Mouse (Mus musculus): Measurements from ENCODE around the gene Rep15. TPM values are rescaled to one million over a fixed set of nuclear protein-coding genes. Genes with fewer than 3 reads are reported as not detected.
A peak's percentile ranks its signal among the peaks of the same experiment; 100 is the strongest.

Rep15 gene
- polyA plus RNA-seq, 1 experiment from 2014 or later: 0.66 TPM

DNA sequence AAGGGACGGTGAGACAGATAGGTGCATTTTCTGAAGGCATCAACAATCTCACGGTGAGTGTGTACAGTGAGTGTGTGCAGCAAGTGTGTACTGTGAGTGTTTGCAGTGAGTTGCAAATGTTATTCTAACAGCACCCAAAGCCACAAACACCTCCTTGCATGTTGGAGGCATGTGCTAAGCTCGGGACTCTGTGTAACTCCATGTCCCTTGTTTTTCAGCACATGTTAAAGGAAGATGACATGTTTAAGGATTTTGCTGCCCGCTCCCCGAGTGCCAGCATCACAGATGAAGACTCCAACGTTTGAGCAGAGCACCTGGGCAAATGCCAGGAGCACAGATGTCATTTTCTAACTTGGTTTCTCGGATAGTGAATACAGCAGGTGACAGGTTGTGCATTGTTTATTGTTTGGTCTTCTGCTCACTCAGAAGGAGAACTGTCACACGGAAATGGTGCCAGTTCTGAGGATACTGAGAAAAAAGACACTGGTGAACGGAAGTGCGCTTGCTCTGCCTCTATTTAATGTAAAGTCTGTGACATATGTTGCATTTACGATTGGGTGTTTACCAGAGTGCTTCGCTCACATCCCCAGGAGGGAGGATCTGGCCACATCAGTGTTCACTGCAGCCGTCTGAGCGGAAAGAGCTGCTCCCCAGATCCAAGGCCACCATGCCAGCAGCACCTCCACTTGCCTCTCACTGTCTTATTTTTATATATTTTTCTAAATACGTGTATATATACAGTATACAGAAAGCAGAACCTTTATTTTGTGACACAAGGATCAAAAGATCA is 2.1 kb upstream of the Rep15 start:
- 66% methylated on average over 15 of the region's 15 CpGs for WGBS
- H3K36me3 ChIP-seq: no peaks in the 10 kb centered on the region
- no peaks in the 10 kb centered on the region for H3K27me3 ChIP-seq
- H3K4me2 ChIP-seq (replicated peaks): no peak overlapping the region
- H3K4me3 ChIP-seq: no peak overlapping the region
- no peak overlapping the region for H3K9ac ChIP-seq (replicated peaks)
- H3K4me1 ChIP-seq: 0 out of 2 replicates have a peak, but pooled peaks cover 5% of the 10 kb centered on the region
- 0 out of 2 replicates have a peak, but pooled peaks have one; percentile 48 for ATAC-seq (replicated peaks)
- no peaks in the 10 kb centered on the region for H3K9me3 ChIP-seq
- no peak overlapping the region for H3K27ac ChIP-seq (replicated peaks)

- peak within 1 kb of the TSS; percentile 85 for H3K27ac ChIP-seq (replicated peaks)
Observed at GRCm38 (mm10) chr6:147042291-147043290, 10.2 kb downstream of the Rep15 start, which contains the start of gene Mrps35. Gene Mrps35, plus strand, starts transcription at chr6:147042764.

GRCm38 (mm10) chr6:147043633-147044032 is 11.2 kb downstream of the Rep15 start:
- H3K36me3 ChIP-seq: peaks cover 23% of the 10 kb centered on the region
- peak overlapping the region; percentile 93 for H3K4me3 ChIP-seq
- peaks cover 21% of the 10 kb centered on the region for H3K4me1 ChIP-seq
- WGBS: 42% methylated on average over 7 of the region's 7 CpGs
- H3K27ac ChIP-seq (replicated peaks): no peak overlapping the region
- H3K9me3 ChIP-seq: no peaks in the 10 kb centered on the region
- H3K4me2 ChIP-seq (replicated peaks): peak overlapping the region; percentile 74
- H3K9ac ChIP-seq (replicated peaks): peak overlapping the region; percentile 88
- ATAC-seq (replicated peaks): no peak
- H3K27me3 ChIP-seq: no peaks in the 10 kb centered on the region

More at GRCm38 (mm10) chr6:147042291-147043290, 10.2 kb downstream of the Rep15 start, which contains the start of gene Mrps35:
- peaks cover 21% of the 10 kb centered on the region for H3K4me1 ChIP-seq
- H3K4me2 ChIP-seq (replicated peaks): peak within 1 kb of the TSS; percentile 74
- 2% methylated on average over 66 of the region's 66 CpGs for WGBS
- H3K27me3 ChIP-seq: no peaks in the 10 kb centered on the region
- peak; percentile 100 for ATAC-seq (replicated peaks)
- H3K9ac ChIP-seq (replicated peaks): peak within 1 kb of the TSS; percentile 88
- no peaks in the 10 kb centered on the region for H3K9me3 ChIP-seq
- H3K36me3 ChIP-seq: peaks cover 13% of the 10 kb centered on the region
- H3K4me3 ChIP-seq: peak within 1 kb of the TSS; percentile 93

GRCm38 (mm10) chr6:147049239-147049805 is 16.9 kb downstream of the Rep15 start:
- WGBS: 94% methylated on average over 13 of the region's 13 CpGs
- H3K4me2 ChIP-seq (replicated peaks): no peak overlapping the region
- no peak overlapping the region for H3K27ac ChIP-seq (replicated peaks)
- no peak overlapping the region for H3K9ac ChIP-seq (replicated peaks)
- H3K9me3 ChIP-seq: no peaks in the 10 kb centered on the region
- peaks cover 10% of the 10 kb centered on the region for H3K4me1 ChIP-seq
- peaks cover 53% of the 10 kb centered on the region for H3K36me3 ChIP-seq
- no peak for ATAC-seq (replicated peaks)
- no peaks in the 10 kb centered on the region for H3K27me3 ChIP-seq
- no peak overlapping the region for H3K4me3 ChIP-seq

- Histone ChIP-seq H3K9me3 (no peaks in the 10 kb centered on the region), H3K9ac (replicated peaks) (no peak overlapping the region), H3K27ac (replicated peaks) (no peak overlapping the region), H3K4me2 (replicated peaks) (no peak overlapping the region), H3K4me1 (peaks cover 13% of the 10 kb centered on the region; the same call in 1 of the 2 replicates), H3K4me3 (no peak overlapping the region), H3K27me3 (no peaks in the 10 kb centered on the region), H3K36me3 (peaks cover 61% of the 10 kb centered on the region)
- WGBS: 97% methylated on average over 8 of the region's 8 CpGs
- no peak for ATAC-seq (replicated peaks)
Observed at GRCm38 (mm10) chr6:147051666-147052065, 19.3 kb downstream of the Rep15 start.

- Histone ChIP-seq H3K4me1 (peaks cover 13% of the 10 kb centered on the region; the same call in 1 of the 2 replicates), H3K9me3 (no peaks in the 10 kb centered on the region), H3K27ac (replicated peaks) (no peak overlapping the region), H3K27me3 (no peaks in the 10 kb centered on the region), H3K9ac (replicated peaks) (no peak overlapping the region), H3K4me2 (replicated peaks) (no peak overlapping the region), H3K36me3 (peaks cover 53% of the 10 kb centered on the region), H3K4me3 (no peak overlapping the region)
- 91% methylated on average over 9 of the region's 9 CpGs for WGBS
- no peak for ATAC-seq (replicated peaks)
Observed at GRCm38 (mm10) chr6:147052440-147052839, 20.1 kb downstream of the Rep15 start.

- H3K9ac ChIP-seq (replicated peaks): no peak overlapping the region
- WGBS: 62% methylated on average over 19 of the region's 19 CpGs
- H3K27me3 ChIP-seq: no peaks in the 10 kb centered on the region
- H3K9me3 ChIP-seq: no peaks in the 10 kb centered on the region
- peaks cover 41% of the 10 kb centered on the region for H3K36me3 ChIP-seq
- H3K4me3 ChIP-seq: no peak overlapping the region
- no peak overlapping the region for H3K4me2 ChIP-seq (replicated peaks)
- peak; percentile 88 for ATAC-seq (replicated peaks)
- H3K27ac ChIP-seq (replicated peaks): peak overlapping the region; percentile 34
- peaks cover 13% of the 10 kb centered on the region; the same call in 1 of the 2 replicates for H3K4me1 ChIP-seq
Observed at GRCm38 (mm10) chr6:147053785-147054646, 21.6 kb downstream of the Rep15 start.

DNA sequence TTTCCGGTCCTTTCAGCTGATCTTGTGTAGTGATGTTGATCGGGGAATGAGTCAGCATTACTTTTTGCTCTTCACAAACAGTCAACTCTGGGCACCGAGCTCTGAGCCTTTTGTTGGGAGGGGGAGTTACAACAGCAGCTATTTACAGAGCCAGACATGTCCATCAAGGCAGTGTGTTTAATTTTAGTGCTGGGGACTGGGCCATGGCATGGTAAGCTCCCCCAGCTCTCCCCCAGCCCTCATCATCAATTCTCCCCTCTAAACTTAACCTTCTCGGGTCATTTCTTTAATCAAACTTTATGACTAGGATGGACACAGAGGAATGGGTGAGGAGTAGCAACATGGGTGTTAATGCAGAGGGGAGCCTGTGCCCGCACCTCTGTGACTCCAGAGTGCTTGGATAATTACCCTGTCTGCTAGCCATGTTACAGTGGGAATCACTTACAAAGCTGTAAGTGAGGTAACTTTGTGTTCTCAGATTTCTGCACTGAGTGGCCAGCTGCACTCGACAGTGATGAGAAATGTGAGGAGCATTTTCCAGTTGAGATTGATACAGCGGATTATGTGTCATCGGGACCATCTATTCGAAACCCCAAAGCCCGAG is 23.1 kb downstream of the Rep15 start:
- peaks cover 31% of the 10 kb centered on the region for H3K36me3 ChIP-seq

GRCm38 (mm10) chr6:147059326-147059725 is 26.9 kb downstream of the Rep15 start:
- Histone ChIP-seq H3K4me3 (no peak overlapping the region), H3K9me3 (no peaks in the 10 kb centered on the region), H3K4me2 (replicated peaks) (no peak overlapping the region), H3K27ac (replicated peaks) (no peak overlapping the region), H3K9ac (replicated peaks) (no peak overlapping the region), H3K27me3 (no peaks in the 10 kb centered on the region), H3K4me1 (peaks cover 15% of the 10 kb centered on the region), H3K36me3 (peaks cover 20% of the 10 kb centered on the region)
- ATAC-seq (replicated peaks): no peak
- WGBS: 76% methylated on average over 7 of the region's 7 CpGs

More for the DNA sequence above, 23.1 kb downstream of the Rep15 start:
- Histone ChIP-seq H3K4me3 (no peak overlapping the region), H3K4me2 (replicated peaks) (no peak overlapping the region), H3K27ac (replicated peaks) (no peak overlapping the region), H3K27me3 (no peaks in the 10 kb centered on the region), H3K4me1 (peaks cover 13% of the 10 kb centered on the region; the same call in 1 of the 2 replicates), H3K9ac (replicated peaks) (no peak overlapping the region), H3K9me3 (no peaks in the 10 kb centered on the region)
- no peak for ATAC-seq (replicated peaks)
- WGBS: 84% methylated on average over 10 of the region's 10 CpGs

GRCm38 (mm10) chr6:147061630-147062029 is 29.2 kb downstream of the Rep15 start:
- Histone ChIP-seq H3K27ac (replicated peaks) (peak overlapping the region; percentile 32; the same call in 1 of the 2 replicates), H3K27me3 (no peaks in the 10 kb centered on the region), H3K4me1 (peaks cover 9% of the 10 kb centered on the region), H3K4me3 (no peak overlapping the region), H3K36me3 (peaks cover 20% of the 10 kb centered on the region), H3K4me2 (replicated peaks) (no peak overlapping the region), H3K9me3 (no peaks in the 10 kb centered on the region), H3K9ac (replicated peaks) (no peak overlapping the region)
- peak; percentile 90 for ATAC-seq (replicated peaks)
- WGBS: 56% methylated on average over 9 of the region's 9 CpGs
